Mouse (Mus musculus) liver, embryonic 14.5 days (tissue): ENCODE measurements at regions not wholly inside any gene's neighbourhood (a gene's known extent, or its start where the extent isn't known, plus 50 kb on each side); places are given as distances from the start of the nearest gene placed in this dataset.

Experiments
- ATAC-seq: fragments of 200-750 bp; cut with Nextera tagmentation; 2 replicates; pipeline ENCODE4 v1.8.0; 2017; ENCODE audit warnings: moderate number of reproducible peaks, mild to moderate bottlenecking, moderate library complexity; ENCODE audit not compliant: insufficient read depth
- DNase-seq, 3 experiments: peaks; one replicate each; pipeline ENCODE4 v3.0.0-alpha.2; 2012 to 2013; ENCODE audit warnings: low read depth in 3 of 3, low spot score in 3 of 3
- H3K27ac ChIP-seq: fragments of 300-500 bp; sonication (generic); 2 replicates; pipeline ENCODE4 v1.5.1; 2014; ENCODE audit warnings: moderate library complexity, mild to moderate bottlenecking, control low read depth, inconsistent platforms
- H3K27me3 ChIP-seq: fragments of 300-500 bp; sonication (generic); 2 replicates; pipeline ENCODE4 v1.6.1; 2014; ENCODE audit warnings: mild to moderate bottlenecking, low read length, moderate library complexity; ENCODE audit not compliant: control insufficient read depth, insufficient read depth
- H3K36me3 ChIP-seq: fragments of 300-500 bp; sonication (generic); replicated peaks from 2 replicates; pipeline ENCODE4 v1.6.1; 2014; ENCODE audit warnings: low read depth; ENCODE audit not compliant: control insufficient read depth, insufficient read depth
- H3K4me1 ChIP-seq, 2 experiments: fragments of 200-500 bp in 1 of 2; fragments of 300-500 bp in 1 of 2; sonication (generic) in 1 of 2; replicated peaks; 2 replicates each; pipeline ENCODE4 v1.6.1; 2012 to 2014; ENCODE audit warnings: antibody characterized with exemption in 1 of 2, inconsistent platforms in 1 of 2, low read length in 1 of 2; ENCODE audit not compliant: control insufficient read depth in 2 of 2, insufficient read depth in 2 of 2
- H3K4me2 ChIP-seq: fragments of 300-500 bp; sonication (generic); 2 replicates; pipeline ENCODE4 v1.6.1; 2014; ENCODE audit warnings: low read depth, mild to moderate bottlenecking, control low read depth, moderate library complexity
- H3K4me3 ChIP-seq, 2 experiments: fragments of 200-500 bp in 1 of 2; fragments of 300-500 bp in 1 of 2; sonication (generic) in 1 of 2; 2 replicates each; pipeline ENCODE4 v1.5.1; 2012 to 2014; ENCODE audit warnings: low read depth in 2 of 2, low read length in 2 of 2, mild to moderate bottlenecking in 2 of 2, control low read depth in 1 of 2, inconsistent platforms in 1 of 2, moderate library complexity in 1 of 2; ENCODE audit not compliant: insufficient read depth in 1 of 2
- H3K9ac ChIP-seq: fragments of 300-500 bp; sonication (generic); replicated peaks from 2 replicates; pipeline ENCODE4 v1.6.1; 2014; ENCODE audit warnings: mild to moderate bottlenecking, control low read depth, moderate library complexity
- H3K9me3 ChIP-seq: fragments of 300-500 bp; sonication (generic); 2 replicates; pipeline ENCODE4 v1.6.1; 2016; ENCODE audit warnings: low read length, mixed read lengths; ENCODE audit not compliant: control insufficient read depth
- CTCF ChIP-seq: IDR thresholded peaks from 2 replicates; pipeline ENCODE4 v1.5.1; 2016; ENCODE audit warnings: antibody characterized with exemption, low read depth, control low read depth
- EP300 ChIP-seq: IDR thresholded peaks from 2 replicates; pipeline ENCODE4 v1.6.1; 2016; ENCODE audit warnings: antibody characterized with exemption, low read depth
- WGBS: fragments of 180-500 bp; shearing (Covaris S2); extraction: QIAGEN DNeasy Blood & Tissue Kit; methylation state at CpG from one replicate; pipeline ENCODE4 v1.1.7; 2014; ENCODE audit not compliant: insufficient replicate concordance; 5-methylcytosine and 5-hydroxymethylcytosine counted together

DNA sequence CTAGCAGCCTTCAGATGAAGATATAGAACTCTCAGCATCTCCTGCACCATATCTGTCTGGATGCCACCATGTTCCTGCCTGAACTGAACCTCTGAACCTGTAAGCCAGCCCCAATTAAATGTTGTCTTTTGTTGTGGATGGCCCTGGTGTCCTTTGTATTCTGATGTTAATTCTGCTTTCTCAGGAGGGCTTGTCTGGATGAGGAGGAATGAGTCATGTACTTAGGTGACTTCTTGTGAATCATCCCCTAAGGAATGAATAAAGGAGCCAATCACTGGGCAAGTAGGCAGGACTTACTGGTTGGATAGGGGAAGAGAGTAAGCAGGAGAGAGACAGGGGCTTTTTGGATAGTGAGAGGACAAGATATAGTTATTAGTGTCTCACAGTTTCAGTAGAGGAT lies 70.0 kb downstream of the Tmem270 start:
- Histone ChIP-seq H3K4me2 (no peak overlapping the region), H3K27ac (no peak overlapping the region), H3K4me3 (no peak overlapping the region), H3K4me1 (no peaks in the 10 kb centered on the region), H3K9ac (no peak overlapping the region), H3K36me3 (no peaks in the 10 kb centered on the region), H3K27me3 (no peaks in the 10 kb centered on the region), H3K9me3 (no peaks in the 10 kb centered on the region)
- no peak for TF ChIP-seq CTCF
- TF ChIP-seq EP300: no peak
- ATAC-seq (no peak), DNase-seq (no peak)

DNA sequence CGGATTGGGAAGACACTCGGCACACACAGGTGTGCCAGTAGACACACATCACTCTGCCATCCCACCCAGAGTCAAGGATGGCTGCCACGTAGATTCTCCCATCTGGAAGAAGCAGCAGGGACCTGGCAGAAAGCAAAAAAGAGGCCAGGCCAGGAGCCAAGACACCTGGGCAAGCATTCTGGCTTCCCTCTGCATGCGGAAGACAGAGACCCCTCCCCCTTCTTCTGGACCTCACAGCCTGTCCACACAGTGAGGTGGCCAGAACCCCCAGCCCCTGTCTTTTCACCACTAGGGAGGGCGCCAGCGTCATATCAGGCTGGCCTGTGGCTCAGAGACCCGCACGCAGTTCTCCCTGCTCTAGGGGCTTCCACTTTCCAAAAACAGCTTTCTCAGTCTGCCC lies 73.6 kb downstream of the Tmem270 start:
- TF ChIP-seq CTCF (no peak), EP300 (no peak)
- H3K4me3 ChIP-seq: no peak overlapping the region
- H3K9me3 ChIP-seq: no peaks in the 10 kb centered on the region
- H3K4me2 ChIP-seq: no peak overlapping the region
- DNase-seq (no peak), ATAC-seq (no peak)
- H3K27me3 ChIP-seq: no peaks in the 10 kb centered on the region
- no peaks in the 10 kb centered on the region for H3K4me1 ChIP-seq
- no peaks in the 10 kb centered on the region for H3K36me3 ChIP-seq
- no peak overlapping the region for H3K9ac ChIP-seq
- 61% methylated on average over 8 of the region's 8 CpGs for WGBS
- H3K27ac ChIP-seq: no peak overlapping the region

DNA sequence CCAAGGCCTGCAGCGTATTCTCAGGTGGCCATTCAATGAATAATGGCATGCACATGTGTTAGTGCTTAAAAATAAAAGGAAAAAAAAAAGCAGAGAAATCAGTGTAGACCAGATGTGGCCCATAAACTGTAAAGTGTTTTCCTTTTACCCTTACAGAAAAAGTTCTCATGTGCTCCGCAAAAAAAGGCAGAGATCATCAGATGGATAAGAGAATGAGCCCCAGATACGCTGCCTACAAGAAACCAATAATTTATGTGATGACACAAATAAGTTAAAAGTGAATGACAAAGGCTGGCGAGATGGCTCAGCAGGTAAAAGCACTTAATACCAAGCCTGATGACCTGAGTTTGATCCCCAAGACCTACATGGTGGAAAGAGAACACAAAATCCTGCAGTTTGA lies 70.5 kb upstream of the Eln start:
- Histone ChIP-seq H3K4me3 (no peak overlapping the region), H3K4me1 (no peaks in the 10 kb centered on the region), H3K9me3 (no peaks in the 10 kb centered on the region; the same call in 1 of the 2 replicates), H3K27me3 (no peaks in the 10 kb centered on the region), H3K27ac (no peak overlapping the region), H3K36me3 (no peaks in the 10 kb centered on the region), H3K4me2 (no peak overlapping the region), H3K9ac (no peak overlapping the region)
- ATAC-seq (no peak), DNase-seq (no peak)
- no peak for TF ChIP-seq CTCF
- no peak for TF ChIP-seq EP300
- 67% methylated on average over 4 of the region's 4 CpGs for WGBS

DNA sequence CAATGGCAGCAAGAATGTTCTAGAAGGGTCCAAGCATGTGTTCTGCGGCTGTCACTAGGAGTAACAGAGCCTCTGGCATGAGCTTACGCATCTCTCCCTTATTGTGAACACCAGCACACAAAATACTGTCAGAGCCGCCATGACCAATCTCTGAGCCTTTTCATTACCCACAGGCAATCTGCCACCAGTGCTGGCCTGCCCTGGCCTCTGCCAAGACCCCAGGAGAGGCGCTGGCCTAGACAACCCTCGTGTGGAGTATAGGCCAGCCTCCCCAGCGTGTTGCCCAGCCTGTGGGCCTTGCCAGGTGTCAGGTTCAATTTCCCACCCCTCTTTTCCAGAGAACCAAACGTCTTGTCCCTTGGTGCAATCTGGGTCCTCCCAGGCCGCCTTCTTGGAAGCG lies 62.0 kb upstream of the Eln start:
- H3K4me2 ChIP-seq: no peak overlapping the region
- no peak for ATAC-seq
- WGBS: 59% methylated on average over 9 of the region's 9 CpGs

DNA sequence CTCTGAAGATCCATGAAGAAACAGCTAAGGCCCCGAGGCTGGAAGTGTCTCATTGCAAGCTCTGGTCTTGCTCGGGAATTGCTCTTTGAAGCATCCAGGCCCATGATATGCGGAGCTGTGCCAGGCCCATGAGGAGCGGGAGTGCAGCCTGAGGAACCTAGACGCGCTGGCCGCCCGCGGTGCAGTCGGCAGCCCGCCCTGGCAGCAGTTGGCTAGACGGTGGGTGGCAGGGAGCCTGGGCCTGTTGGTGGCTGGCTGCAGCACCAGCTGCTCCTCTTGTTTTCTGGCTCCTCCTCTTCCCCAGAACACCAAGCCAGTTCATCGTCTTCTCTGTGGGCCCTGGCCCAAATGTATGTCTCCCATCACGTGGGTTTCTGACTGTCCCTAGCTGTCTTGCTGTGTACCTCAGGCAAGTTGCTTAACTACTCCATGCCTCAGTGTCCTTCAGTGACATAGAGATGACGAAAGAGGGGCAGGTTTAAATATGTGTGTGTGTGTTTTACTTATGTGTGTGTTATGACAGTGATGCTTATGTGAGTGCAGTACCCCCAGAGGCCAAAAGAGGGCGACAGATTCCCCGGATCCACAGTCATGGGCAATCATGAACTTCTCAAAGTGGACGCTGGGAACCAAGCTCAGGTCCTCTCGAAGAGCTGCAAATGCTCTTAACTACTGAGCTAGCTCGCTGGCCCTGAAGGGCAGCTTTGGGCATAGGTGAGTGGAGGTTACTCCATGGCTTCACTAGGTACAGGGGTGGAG lies 57.3 kb upstream of the Eln start:
- Histone ChIP-seq H3K27ac (no peak overlapping the region), H3K4me3 (no peak overlapping the region), H3K4me1 (no peaks in the 10 kb centered on the region), H3K36me3 (no peaks in the 10 kb centered on the region), H3K27me3 (no peaks in the 10 kb centered on the region), H3K9me3 (no peaks in the 10 kb centered on the region), H3K9ac (no peak overlapping the region), H3K4me2 (no peak overlapping the region)
- no peak for DNase-seq
- WGBS: 73% methylated on average over 20 of the region's 20 CpGs
- no peak for ATAC-seq
- no peak for TF ChIP-seq EP300
- TF ChIP-seq CTCF: peak; percentile 56

More for the DNA sequence above, 62.0 kb upstream of the Eln start:
- Histone ChIP-seq H3K4me3 (no peak overlapping the region), H3K27me3 (no peaks in the 10 kb centered on the region), H3K36me3 (no peaks in the 10 kb centered on the region), H3K9ac (no peak overlapping the region), H3K27ac (no peak overlapping the region), H3K9me3 (no peaks in the 10 kb centered on the region), H3K4me1 (no peaks in the 10 kb centered on the region)
- no peak for DNase-seq
- no peak for TF ChIP-seq CTCF
- TF ChIP-seq EP300: no peak
